Mouse (Mus musculus) C2C12 (cell line): ENCODE data around the gene Pdcd6ip. TPM values are rescaled to one million over a fixed set of nuclear protein-coding genes. Genes with fewer than 3 reads are reported as not detected.

Experiments used
- H3K27me3 ChIP-seq: one replicate; pipeline ENCODE4 v1.6.1; 2011; ENCODE audit not compliant: control insufficient read depth, insufficient read depth, insufficient read length
- H3K36me3 ChIP-seq: one replicate; pipeline ENCODE4 v1.6.1; 2011; ENCODE audit not compliant: control insufficient read depth, insufficient read depth
- H3K4me3 ChIP-seq: one replicate; pipeline ENCODE4 v1.5.1; 2011; ENCODE audit warnings: mild to moderate bottlenecking, control low read depth; ENCODE audit not compliant: poor library complexity, insufficient read depth, severe bottlenecking
- H3K79me2 ChIP-seq: one replicate; pipeline ENCODE4 v1.6.1; 2011; ENCODE audit not compliant: control insufficient read depth, insufficient read depth
- H3K79me3 ChIP-seq: one replicate; pipeline ENCODE4 v1.6.1; 2011; ENCODE audit warnings: low read depth, control low read depth
- H3ac ChIP-seq: one replicate; pipeline ENCODE3; 2011; ENCODE audit warnings: low read depth; ENCODE audit not compliant: control insufficient read depth, insufficient read length
- CEBPB ChIP-seq: IDR thresholded peaks from one replicate; pipeline ENCODE4 v1.6.1; 2011; ENCODE audit warnings: low read depth, mild to moderate bottlenecking, control low read depth, moderate library complexity
- CTCF ChIP-seq: IDR thresholded peaks from one replicate; pipeline ENCODE4 v1.5.1; 2011; ENCODE audit not compliant: control insufficient read depth, insufficient read depth, insufficient read length
- FOSL1 ChIP-seq: IDR thresholded peaks from one replicate; pipeline ENCODE4 v1.8.0; 2011; ENCODE audit warnings: mild to moderate bottlenecking, low read length; ENCODE audit not compliant: poor library complexity, insufficient read depth, severe bottlenecking
- MAX ChIP-seq: IDR thresholded peaks from one replicate; pipeline ENCODE4 v1.6.1; 2011; ENCODE audit warnings: mild to moderate bottlenecking, control low read depth
- MYOD1 ChIP-seq: IDR thresholded peaks from one replicate; pipeline ENCODE4 v1.6.1; 2011; ENCODE audit warnings: low read depth; ENCODE audit not compliant: control insufficient read depth, insufficient read length
- MYOG ChIP-seq: IDR thresholded peaks from one replicate; pipeline ENCODE4 v1.6.1; 2011; ENCODE audit not compliant: control insufficient read depth, insufficient read length; ENCODE audit errors: extremely low read depth
- USF1 ChIP-seq: IDR thresholded peaks from one replicate; pipeline ENCODE4 v1.6.1; 2011; ENCODE audit warnings: low read depth, mild to moderate bottlenecking, control low read depth, moderate library complexity
- polyA plus RNA-seq: library from polyadenylated mRNA; unstranded; fragments of >200 nt; fragmentation: generic; extraction: Trizol; gene quantifications from one replicate; pipeline ENCODE4 v1.2.1, GENCODE M21; 2012; ENCODE audit warnings: missing spikeins

Gene Pdcd6ip
- polyA plus RNA-seq, 1 experiment = 62.5 TPM

- H3K79me2 ChIP-seq = peaks cover 46% of the 10 kb centered on the region
- peak overlapping the region; percentile 68 for H3K4me3 ChIP-seq
- TF ChIP-seq MYOD1 = no peak
- TF ChIP-seq FOSL1 = no peak
- no peak for TF ChIP-seq CEBPB
- TF ChIP-seq USF1 = no peak
- TF ChIP-seq MYOG = no peak
- TF ChIP-seq CTCF = no peak
- no peak for TF ChIP-seq MAX
- peaks cover 6% of the 10 kb centered on the region for H3K36me3 ChIP-seq
- peaks cover 7% of the 10 kb centered on the region for H3K27me3 ChIP-seq
- no peak overlapping the region for H3ac ChIP-seq
- peaks cover 40% of the 10 kb centered on the region for H3K79me3 ChIP-seq
Observed at GRCm38 (mm10) chr9:113708361-113709280, 562 bp upstream of the Pdcd6ip start.

GRCm38 (mm10) chr9:113706841-113707240 is 1.2 kb downstream of the Pdcd6ip start:
- peaks cover 57% of the 10 kb centered on the region for H3K79me3 ChIP-seq
- H3K36me3 ChIP-seq = peaks cover 6% of the 10 kb centered on the region
- H3K4me3 ChIP-seq = peak overlapping the region; percentile 68
- H3K79me2 ChIP-seq = peaks cover 63% of the 10 kb centered on the region
- H3ac ChIP-seq = peak overlapping the region; percentile 45
- no peaks in the 10 kb centered on the region for H3K27me3 ChIP-seq
- TF ChIP-seq FOSL1 (no peak), MYOG (no peak), USF1 (no peak), CEBPB (no peak), MYOD1 (no peak), CTCF (no peak), MAX (no peak)

GRCm38 (mm10) chr9:113706108-113706507 is 2.0 kb downstream of the Pdcd6ip start:
- H3K79me2 ChIP-seq = peaks cover 71% of the 10 kb centered on the region
- H3K36me3 ChIP-seq = peaks cover 6% of the 10 kb centered on the region
- H3K27me3 ChIP-seq = no peaks in the 10 kb centered on the region
- no peak overlapping the region for H3ac ChIP-seq
- peaks cover 65% of the 10 kb centered on the region for H3K79me3 ChIP-seq
- no peak for TF ChIP-seq USF1
- no peak for TF ChIP-seq MYOG
- TF ChIP-seq CTCF = no peak
- TF ChIP-seq MAX = no peak
- TF ChIP-seq CEBPB = no peak
- TF ChIP-seq FOSL1 = no peak
- TF ChIP-seq MYOD1 = no peak
- peak overlapping the region; percentile 68 for H3K4me3 ChIP-seq

GRCm38 (mm10) chr9:113701441-113702160 is 6.5 kb downstream of the Pdcd6ip start:
- no peak for TF ChIP-seq CTCF
- no peak for TF ChIP-seq MYOG
- TF ChIP-seq MYOD1 = no peak
- no peak for TF ChIP-seq USF1
- TF ChIP-seq FOSL1 = no peak
- TF ChIP-seq CEBPB = no peak
- TF ChIP-seq MAX = no peak
- Histone ChIP-seq H3K27me3 (no peaks in the 10 kb centered on the region), H3ac (no peak overlapping the region), H3K79me2 (peaks cover 99% of the 10 kb centered on the region), H3K4me3 (no peak overlapping the region), H3K36me3 (peaks cover 18% of the 10 kb centered on the region), H3K79me3 (peaks cover 84% of the 10 kb centered on the region)

GRCm38 (mm10) chr9:113687461-113687860 is 20.6 kb downstream of the Pdcd6ip start:
- H3K36me3 ChIP-seq = peaks cover 64% of the 10 kb centered on the region
- H3K4me3 ChIP-seq = no peak overlapping the region
- H3K79me3 ChIP-seq = peaks cover 20% of the 10 kb centered on the region
- TF ChIP-seq CEBPB (no peak), MYOG (no peak), USF1 (no peak), MAX (no peak), MYOD1 (no peak), CTCF (no peak), FOSL1 (no peak)
- H3ac ChIP-seq = no peak overlapping the region
- H3K27me3 ChIP-seq = no peaks in the 10 kb centered on the region
- peaks cover 45% of the 10 kb centered on the region for H3K79me2 ChIP-seq
